Mouse (Mus musculus): Measurements from ENCODE around the gene Sh3bgrl. TPM values are rescaled to one million over a fixed set of nuclear protein-coding genes. Genes with fewer than 3 reads are reported as not detected.
A peak's percentile ranks its signal among the peaks of the same experiment; 100 is the strongest.
"Not testable (repeated sequence)": the region's sequence is repeated elsewhere in the genome, so short reads cannot be mapped to it uniquely, and the experiment has no call there.

Sh3bgrl gene
- 100 to 1,000 TPM; 121 to 128 TPM for total RNA-seq (2021)
- long read RNA-seq, experiment 1, transcript Sh3bgrl-201 (4 exons, 2,882 nt), result major isoform, 132 of 213 reads
- long read RNA-seq, experiment 1, partial matches to known transcripts, result 77 of 213 reads
- long read RNA-seq, experiment 1, other reads (novel, unspliced or antisense), result 4 of 213 reads
- long read RNA-seq, experiment 2, transcript Sh3bgrl-201 (4 exons, 2,882 nt), result major isoform, 89 of 171 reads
- long read RNA-seq, experiment 2, partial matches to known transcripts, result 82 of 171 reads
- long read RNA-seq, experiment 2, other reads (novel, unspliced or antisense), result 0 of 171 reads

DNA sequence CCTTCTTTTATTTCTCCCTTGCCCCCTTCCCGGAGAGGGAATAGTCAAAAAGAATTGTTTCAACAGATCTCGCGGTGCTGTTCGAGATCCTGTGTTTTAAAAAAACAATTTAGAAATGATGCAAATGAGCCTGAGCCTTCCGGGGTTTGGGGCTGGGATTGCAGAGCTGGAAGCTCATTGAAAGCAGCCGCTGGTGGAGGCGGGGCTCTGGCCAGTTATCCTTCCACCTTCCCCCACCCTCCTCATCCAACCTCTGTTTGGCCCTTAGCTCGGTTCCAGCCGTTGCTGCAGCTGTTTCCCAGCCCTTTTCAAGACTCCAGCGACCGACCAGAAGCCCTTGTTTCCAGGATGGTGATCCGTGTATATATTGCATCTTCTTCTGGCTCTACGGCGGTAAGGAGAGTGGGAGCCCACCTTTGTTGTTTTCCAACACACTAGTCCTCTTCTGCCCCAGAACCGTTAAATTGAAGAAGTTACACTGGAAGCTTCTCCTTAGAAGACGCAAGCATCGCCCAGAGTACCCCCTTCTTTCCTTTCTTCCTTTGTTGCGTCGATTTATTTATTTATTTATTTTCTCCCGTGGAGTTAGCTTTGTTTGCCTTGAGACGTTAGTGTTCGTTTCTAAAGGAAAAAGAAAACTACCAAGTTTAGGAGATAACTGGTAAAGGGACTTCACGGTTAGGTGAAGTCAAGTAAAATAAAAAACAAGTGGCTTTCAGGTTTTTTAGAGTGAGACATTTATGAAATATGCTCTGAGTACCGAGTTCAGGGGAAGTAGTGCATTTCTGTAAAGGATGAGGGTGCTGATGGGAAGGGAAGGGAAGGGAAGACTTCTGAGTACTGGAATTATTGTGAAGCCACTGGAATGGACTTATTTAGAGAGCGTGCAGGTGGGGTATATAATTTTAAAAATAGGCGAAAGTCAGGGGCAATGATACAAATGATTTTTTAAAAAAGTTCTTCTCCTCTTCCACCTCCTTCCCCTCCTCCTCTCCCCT, at the start of gene Sh3bgrl:
Sh3bgrl (plus strand) TSS at position 121 of the 998 bp plus-strand sequence.
- peak; percentile 81 for DNase-seq

DNA sequence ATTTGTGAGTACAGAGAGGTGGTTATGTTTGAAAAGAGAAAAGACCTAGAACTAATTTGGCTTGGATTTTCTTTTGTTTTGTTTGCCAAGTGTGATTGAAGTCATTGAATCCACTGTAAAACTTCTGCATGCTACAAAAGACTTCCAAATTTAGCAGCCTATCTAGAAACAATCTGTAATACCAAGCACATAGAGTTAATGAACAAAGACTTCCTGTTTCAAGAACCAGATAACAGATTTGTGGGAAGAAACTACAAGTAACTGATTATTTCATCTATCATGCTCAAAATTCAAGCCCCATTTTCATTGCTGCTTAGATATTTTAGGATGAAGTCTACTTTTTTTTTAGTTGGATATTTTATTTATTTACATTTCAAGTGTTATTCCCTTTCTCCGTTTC, 47.4 kb upstream of the Sh3bgrl start:
- no peak for DNase-seq

DNA sequence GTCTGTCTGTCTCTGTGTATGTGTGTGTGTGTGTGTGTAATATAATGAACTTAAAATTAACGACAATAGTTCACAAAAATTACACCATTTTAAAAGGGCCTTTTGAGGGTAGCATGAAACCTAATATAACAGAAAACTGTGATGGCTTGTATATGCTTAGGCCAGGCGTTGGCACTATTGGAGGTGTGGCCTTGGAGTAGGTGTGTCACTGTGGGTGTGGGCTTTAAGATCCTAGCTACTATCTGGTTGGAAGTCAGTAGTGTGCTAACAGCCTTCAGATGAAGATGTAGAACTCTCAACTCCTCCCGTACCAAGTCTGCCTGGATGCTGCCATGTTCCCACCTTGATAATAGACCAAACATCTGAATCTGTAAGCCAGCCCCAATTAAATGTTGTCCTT, 23.4 kb upstream of the Sh3bgrl start:
- DNase-seq, result no peak

DNA sequence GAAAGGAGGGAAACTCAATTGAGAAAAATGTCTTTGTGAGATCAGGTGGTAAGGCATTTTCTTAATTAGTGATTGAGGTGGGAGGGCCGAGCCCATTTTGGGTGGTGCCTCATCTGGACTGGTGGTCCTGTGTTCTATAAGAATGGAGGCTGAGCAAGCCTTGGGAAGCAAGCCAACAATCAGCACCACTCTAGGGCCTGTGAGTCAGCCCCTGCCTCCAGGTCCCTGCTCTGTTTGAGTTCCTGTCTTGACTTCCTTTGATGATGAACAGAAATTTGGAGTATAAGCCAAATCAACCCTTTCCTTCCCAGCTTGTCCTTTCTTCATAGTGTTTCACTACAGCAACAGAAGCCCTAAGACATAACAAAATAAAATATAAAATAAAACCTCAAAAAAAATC, 19.4 kb upstream of the Sh3bgrl start:
- DNase-seq, result no peak

DNA sequence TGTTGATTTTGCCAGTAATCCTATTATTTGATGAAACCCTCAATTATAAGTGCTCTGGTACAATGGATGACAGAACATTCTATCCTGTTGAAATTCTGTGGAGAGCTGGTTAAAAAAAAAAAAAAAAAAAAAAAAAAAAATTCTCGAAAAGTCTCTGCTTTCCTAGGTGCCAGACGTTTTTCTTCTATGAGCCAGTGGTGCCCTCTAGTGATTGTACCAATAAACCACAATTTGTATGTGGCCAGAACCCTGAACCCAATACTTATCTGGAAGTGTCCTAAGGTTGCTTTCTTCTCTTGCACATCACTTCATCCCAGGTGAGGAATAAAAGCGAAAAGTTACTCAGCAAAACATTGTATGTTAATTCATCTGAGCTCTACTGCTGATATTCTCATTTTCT, 18.8 kb upstream of the Sh3bgrl start:
- DNase-seq, result peak; percentile 15

DNA sequence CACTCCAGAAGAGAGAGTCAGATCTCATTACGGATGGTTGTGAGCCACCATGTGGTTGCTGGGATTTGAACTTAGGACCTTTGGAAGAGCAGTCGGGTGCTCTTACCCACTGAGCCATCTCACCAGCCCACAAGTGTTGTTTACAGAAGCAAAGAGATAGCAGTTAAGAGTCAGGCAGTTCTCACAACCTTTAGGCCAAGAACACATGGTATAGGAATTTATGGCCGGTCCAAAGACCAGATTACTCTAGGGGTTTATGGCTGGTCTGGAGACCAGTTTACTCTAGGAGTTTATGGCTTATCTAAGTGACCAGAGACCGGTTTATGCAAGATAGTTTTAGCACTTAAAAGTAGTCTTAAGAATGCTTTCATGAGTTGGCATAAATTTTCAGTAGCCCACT, 15.8 kb upstream of the Sh3bgrl start:
- not testable (repeated sequence) for DNase-seq

DNA sequence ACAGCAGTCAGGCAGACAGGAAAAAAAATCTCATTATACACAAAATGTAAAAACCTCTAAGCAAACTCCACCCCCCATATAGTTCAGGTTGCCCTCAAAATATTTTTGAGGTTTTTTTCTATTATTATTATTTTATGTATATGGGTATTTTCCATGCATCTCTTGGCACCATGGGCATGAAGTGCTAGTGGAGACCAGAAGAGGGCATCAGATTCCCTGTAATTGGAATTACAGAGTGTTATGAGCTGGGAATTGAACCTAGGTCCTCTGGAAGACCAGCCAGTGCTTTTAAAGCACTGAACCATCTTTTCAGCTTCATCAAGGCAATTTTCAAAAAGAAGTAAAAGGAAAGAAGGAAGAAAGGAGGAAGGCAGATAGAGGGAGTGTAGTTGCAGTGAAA, 8.1 kb upstream of the Sh3bgrl start:
- no peak for DNase-seq

DNA sequence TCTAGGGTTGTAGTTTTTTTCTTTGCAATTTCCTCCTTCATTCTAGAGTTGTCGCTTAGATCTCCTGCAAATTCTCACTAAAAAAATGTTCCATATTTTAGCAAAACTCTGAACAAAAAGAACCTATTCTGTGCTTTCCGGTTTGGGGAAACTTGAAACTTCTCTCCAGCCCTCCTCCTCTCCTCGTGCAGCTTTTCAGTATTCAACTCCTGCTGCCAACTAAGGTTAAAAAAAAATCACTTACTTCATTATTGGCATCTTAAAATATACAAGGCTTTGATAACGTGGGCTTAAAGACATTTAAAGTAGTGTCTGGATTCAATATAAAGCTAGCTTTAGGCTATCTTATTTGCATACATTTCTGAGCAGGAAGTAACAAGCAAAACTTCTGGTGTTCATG, 365 bp upstream of the Sh3bgrl start:
- DNase-seq, result no peak

DNA sequence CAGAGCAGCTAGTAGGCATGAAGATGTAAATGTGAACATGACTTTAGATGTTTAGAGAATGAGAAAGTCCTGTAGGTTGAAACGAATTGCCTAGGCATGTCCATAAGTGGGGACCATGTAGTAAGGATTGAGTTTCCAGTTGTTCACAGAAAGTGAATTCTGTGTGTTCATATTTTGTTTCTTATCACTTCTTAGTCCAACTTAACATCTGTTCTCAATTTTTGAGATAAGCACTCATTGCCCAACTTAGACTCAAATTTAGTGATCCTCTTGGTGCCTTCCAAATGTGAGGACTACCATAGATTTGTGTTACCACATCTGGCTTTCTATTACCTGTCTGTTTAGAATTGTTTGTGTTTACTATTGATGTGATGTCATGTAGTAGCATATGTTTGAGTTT, 3.3 kb downstream of the Sh3bgrl start:
- no peak for DNase-seq

DNA sequence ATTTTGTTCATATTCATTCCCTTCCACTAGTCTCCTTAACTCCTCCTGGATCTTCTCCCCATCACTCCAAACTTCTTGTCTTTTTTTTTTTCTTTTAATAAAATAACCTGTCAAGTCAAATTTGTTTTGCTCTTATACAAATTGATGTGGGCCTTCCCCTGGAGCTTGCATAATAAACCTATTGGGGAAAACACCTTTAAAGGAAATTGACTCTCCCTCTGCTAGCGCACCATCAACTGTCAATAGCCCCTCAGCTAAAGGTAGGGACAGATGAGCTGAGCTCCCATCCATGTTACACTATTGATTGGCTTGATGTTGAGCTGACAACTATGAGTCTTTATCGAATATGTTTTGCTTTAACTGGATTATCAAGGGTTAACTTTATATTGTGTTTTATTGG, 5.3 kb downstream of the Sh3bgrl start:
- DNase-seq, result no peak

DNA sequence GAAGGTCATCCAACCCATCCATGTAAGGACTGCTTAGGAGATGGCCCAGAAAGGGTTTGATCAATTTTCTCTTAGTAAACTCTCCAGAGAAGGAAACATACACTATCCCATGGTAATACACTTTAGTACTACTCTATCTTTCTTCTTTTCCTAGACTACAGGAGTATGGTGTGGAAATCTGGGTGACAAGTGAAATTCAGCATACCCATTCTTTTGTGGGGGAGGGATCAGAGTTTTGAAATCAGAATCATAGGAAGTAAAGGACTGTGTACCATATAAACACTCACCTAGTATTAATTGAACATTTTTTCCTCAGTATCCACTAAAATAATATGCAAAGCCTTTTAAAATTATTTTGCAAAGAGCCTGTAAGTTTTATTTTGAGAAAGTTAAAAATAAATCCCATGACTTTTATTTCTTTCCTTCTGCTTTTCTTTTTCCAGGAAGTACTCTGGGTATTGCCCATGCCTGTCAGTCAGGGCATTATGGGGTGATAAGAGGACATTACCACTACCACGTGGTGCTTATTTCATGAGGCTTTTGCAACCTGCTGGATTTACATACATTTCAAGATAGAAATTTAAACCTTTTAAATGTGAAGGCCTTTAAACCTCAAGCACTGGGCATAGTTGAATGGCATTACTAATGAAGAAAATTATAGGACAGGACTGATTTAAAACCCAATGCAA, 13.1 kb downstream of the Sh3bgrl start:
- no peak for DNase-seq

DNA sequence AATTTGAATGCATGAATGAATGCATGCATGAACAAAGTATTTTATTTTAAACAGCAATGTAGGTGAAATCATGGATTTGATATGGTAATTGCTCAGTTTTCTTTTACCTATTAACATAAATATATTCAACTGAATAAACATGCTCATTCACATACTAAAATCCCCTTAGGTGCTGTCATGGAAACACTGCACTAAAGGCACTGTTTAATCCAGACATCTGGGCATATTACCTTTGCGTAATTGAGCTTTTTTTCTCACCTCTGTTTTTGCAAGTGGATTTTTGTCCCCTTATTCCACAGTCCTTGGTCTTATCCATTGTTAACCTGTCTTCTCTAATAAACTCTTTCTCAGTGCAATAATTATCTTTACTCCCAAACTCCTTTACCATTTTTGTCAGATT, 17.7 kb downstream of the Sh3bgrl start:
- DNase-seq, result no peak

DNA sequence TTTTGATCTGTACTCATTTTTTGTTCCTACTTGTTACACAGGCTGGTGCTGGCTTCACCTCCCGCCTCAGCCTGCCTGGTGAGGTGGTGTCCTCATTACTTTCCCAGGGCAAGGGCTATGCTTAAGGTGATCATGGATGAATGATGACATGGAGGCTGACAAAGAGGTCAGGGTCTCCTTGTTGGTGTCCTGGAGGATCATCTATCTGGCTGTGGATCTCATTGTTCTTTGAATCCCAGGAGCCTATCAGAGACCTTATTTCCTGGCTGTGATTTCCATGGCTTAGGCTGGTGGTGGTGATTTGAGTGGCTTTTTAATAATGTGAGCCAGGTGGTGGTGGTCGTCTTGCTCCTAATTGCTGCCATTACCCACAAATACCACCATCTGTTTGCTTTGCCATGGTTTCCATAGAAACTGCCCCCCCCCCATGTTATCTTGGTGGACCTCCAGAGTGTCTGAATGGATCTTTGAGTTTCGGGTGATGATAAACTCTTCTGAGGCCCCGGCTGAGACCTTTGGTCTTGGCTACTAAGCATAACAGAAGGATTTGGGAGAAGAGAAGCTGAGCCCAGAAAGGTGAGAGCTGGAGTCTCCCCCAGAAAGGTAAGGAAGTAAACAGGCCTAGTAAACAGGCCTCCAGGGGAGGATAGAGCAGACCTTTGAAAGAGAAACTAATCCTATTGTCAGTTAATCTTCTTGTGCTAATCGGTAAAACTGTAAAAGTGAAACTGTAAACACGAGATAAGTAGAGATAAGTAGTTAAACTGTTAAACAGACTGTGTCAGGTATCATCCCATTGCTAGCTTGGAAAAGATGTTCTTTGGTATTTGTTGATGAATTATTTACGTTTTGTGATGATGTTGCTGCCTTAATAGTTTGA, 18.5 kb downstream of the Sh3bgrl start:
- no peak for DNase-seq

DNA sequence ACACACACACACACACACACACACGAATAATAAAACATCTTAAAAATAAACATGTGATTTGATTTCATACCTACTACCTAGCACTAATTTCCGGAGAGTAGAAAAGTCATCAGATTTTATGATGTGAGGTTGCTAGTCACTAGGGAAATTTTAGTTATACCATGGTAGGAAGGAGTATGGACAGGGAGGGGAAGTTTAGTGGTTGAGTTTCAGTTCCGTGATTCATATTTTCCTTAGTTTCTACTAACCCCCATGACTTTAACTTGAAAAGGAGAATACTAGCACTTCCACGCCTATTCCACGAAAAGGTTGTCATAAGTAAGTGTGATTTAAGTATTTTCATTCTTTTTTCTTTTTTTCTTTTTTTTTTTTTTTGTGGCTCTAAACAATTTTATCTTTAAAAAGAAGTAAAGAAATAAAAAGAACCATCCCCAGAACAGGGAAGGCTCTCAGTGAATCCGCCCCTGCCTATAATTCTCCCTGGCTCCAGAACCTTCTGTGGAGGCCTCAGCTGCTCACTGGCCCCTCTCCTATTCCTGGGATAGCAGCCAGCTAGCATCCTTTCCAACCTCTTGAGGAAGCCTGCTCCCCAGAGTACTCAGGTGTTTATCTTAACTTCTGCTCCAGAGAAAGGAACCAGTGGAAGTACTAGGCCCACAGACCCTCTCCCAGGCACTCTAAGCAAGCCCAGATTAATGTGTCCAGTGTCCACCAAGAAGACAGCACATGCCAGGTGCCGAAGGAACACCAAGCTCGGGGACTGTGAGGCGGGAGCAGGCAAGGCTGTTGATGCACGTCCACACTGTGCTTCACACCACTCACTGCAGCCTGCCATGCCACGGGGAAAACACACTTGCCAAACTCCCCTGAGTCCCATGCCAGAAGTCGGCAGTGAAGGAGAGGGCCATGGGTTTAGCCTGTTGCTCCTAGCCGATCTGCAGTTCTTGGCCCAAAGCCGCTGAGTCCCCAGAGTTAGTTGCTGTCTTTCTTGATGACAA, 25.0 kb downstream of the Sh3bgrl start:
- peak; percentile 24 for DNase-seq

DNA sequence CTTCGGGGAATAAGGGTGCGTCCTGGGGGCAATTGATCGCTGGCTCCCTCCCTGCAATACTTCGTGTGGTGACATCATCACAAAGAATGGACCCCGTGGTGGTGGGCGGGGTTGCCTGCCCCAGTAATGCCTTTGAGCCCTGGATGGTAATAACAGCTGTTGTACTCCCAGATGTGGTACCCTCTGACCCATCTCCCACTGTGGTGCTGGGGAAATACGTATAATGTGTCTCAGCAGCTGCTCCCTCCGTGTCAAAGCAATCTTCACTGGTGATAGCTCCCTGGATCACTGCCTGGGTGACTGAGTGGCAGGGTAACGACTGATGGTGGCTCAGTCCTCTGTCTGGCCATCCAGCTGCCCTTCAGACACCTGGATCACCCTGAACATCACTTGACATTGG, 26.0 kb downstream of the Sh3bgrl start:
- DNase-seq, result no peak

DNA sequence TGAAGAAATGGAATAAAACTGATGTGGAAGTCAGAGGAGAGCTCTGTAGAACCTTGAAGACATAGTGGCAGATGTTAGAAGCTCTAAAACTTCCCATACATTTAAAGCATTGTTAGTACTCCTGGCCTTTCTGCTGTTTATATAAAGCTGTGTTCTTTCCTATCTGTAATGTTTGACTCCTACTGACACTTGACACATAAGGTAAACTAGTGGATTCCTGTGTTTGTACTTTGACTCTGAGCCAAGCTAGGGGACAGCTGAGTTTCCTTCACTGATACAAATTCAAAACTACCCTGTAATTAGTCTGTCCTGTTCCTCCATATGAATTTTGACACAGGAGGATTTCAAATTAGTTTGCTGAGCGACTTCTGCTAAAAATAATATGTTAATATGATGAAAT, 27.5 kb downstream of the Sh3bgrl start:
- no peak for DNase-seq

DNA sequence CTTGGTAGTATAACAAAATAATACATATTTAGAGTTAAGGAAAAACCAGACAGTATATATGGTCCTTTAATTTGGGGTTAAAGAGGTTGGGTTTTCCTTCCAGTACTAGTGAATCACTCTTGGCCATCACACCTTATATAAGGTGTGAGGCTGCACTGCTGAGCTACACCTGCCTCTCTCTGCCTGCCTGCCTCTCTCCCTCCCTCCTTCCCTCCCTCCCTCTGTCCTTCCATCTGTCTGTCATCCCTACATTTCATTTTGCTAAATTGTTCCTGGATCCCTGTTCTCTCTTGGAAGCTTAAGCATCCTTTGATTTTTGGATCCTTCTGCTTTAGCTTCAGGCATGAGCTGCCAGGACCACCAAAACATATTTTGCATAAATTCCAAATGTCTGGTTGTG, 28.6 kb downstream of the Sh3bgrl start:
- no peak for DNase-seq

DNA sequence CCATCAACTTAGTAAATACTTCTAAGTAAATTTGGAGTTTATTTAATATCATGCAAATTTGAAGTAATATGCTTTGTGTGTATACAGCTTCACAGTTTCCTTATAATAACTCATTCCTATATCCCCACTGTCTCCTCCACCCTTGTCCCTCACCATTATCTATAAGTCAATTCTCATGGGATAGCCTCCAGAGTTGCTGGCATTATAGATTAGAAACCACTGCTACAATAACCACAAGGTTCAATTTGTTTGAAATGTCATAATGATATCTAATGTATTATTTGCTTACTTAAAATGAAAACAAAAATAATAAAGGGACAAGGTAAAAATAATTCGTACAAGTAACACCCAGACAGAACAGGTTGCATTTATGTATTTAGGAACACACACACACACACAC, 31.7 kb downstream of the Sh3bgrl start:
- DNase-seq, result no peak

DNA sequence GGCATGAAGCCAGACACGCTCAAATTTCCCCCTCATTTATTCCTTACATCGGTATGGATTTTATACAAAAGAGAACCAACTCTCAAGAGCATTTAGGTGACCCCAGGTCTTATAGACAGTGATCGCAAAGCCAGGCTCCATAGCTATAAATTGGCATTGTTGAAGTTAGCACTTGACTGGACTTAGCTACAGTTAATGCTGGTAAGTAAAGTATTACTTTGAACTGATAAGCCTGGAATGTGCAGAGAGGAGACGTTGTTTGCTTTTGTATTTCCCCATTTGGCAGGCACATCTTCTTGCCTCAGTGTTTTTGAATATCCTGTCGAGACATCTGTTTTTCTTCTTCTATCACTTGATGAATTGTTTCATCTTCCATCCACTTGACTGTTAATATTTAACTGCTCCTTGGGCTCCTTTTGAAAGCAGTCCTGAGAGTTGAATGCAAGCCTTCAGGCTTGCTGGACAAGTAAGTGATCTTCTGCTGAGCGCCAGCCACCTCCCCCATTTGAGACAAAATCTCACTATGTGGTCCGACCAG, 32.5 kb downstream of the Sh3bgrl start:
- DNase-seq, result no peak

DNA sequence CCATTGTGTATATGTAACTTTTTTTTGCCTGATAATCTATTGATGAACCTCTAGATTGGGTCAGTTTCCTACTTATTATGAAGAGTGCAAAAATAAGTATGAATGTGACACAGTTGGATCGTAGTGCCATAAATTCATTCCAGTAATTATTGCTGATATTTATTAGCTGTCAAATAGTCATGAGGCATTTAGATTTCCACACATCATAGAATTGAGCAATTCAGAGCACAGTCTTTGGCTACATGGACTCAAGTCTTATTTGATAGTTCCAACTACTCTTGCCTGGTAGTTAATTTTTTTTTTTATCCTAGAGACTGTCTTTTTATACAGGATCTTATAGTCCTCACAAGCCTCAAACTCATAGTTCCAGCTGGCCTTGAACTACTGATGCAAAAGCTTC, 34.9 kb downstream of the Sh3bgrl start:
- no peak for DNase-seq

Measured in adrenal gland, postnatal 10 days (tissue).